Mouse (Mus musculus): ENCODE measurements around the gene Qrich2. TPM values are rescaled to one million over a fixed set of nuclear protein-coding genes. Genes with fewer than 3 reads are reported as not detected.

The Qrich2 gene
- total and polyA plus RNA-seq, 2 experiments from 2014 or later = 0.23 TPM; not detected in 1

DNA sequence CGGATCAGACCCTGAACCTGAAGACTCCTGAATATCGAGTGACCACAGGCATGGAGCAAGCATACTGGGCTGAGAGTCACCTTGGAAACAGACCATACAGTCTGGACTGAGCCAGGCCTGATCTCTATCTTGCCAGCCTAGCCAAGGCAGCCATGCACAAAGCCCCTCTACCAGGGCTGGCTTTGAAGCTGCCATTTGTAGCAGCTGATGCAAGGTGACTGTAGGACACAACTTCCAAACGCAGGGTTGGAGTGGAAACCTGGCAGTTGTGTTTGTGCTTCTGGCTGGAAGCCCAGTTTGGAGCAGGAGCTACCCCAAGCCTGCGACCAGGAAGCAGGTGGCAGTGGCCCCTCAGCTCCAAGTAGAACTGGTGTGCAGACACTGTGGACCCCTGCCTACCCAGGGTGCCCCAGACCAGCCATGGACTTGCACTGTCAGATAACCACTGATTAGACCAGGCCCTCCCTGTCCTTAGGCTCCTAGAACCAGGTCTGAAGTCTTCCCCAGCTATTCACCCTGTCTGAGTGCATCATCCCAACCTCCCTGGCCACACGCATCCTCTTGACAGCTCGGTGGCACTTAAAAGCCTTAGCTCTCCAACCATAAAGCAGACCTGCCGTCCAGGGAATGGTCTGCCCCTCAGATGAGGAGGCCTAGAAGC, 25.5 kb downstream of the Qrich2 start:
- Histone ChIP-seq H3K9ac (replicated peaks; ENCODE audit: low read depth, low read length) (no peak overlapping the region), H3K4me1 (ENCODE audit: control insufficient read depth, insufficient read depth) (peaks cover 30% of the 10 kb centered on the region), H3K27ac (ENCODE audit: low read depth) (peak overlapping the region; percentile 43), H3K4me3 (ENCODE audit: low read depth, low read length) (no peak overlapping the region), H3K4me2 (ENCODE audit: low read depth, low read length) (no peak overlapping the region), H3K9me3 (replicated peaks; ENCODE audit: control insufficient read depth, low read length) (no peaks in the 10 kb centered on the region), H3K36me3 (replicated peaks; ENCODE audit: control insufficient read depth, insufficient read depth, low read length) (peaks cover 19% of the 10 kb centered on the region), H3K27me3 (ENCODE audit: control insufficient read depth, insufficient read depth, low read length) (no peaks in the 10 kb centered on the region)
- ATAC-seq (ENCODE audit: insufficient read depth, low read depth) (peak; percentile 28), DNase-seq (ENCODE audit: low spot score) (peak; percentile 40)
- no peak for TF ChIP-seq CTCF (IDR thresholded peaks at IDR 0.05; ENCODE audit: low read depth)
- TF ChIP-seq EP300 (IDR thresholded peaks at IDR 0.05; ENCODE audit: low read depth) = no peak
- 42% methylated on average over 7 of the region's 7 CpGs for WGBS

GRCm38 (mm10) chr11:116439269-116440240, 26.5 kb downstream of the Qrich2 start:
- peak overlapping the region; percentile 43 for H3K27ac ChIP-seq (ENCODE audit: low read depth)
- DNase-seq (ENCODE audit: low spot score) (no peak), ATAC-seq (ENCODE audit: insufficient read depth, low read depth) (no peak)
- H3K9ac ChIP-seq (replicated peaks; ENCODE audit: low read depth, low read length) = no peak overlapping the region
- peaks cover 35% of the 10 kb centered on the region for H3K4me1 ChIP-seq (ENCODE audit: control insufficient read depth, insufficient read depth)
- H3K27me3 ChIP-seq (ENCODE audit: control insufficient read depth, insufficient read depth, low read length) = no peaks in the 10 kb centered on the region
- H3K36me3 ChIP-seq (replicated peaks; ENCODE audit: control insufficient read depth, insufficient read depth, low read length) = peaks cover 19% of the 10 kb centered on the region
- TF ChIP-seq EP300 (IDR thresholded peaks at IDR 0.05; ENCODE audit: low read depth) = no peak
- no peak for TF ChIP-seq CTCF (IDR thresholded peaks at IDR 0.05; ENCODE audit: low read depth)
- H3K4me3 ChIP-seq (ENCODE audit: low read depth, low read length) = no peak overlapping the region
- no peaks in the 10 kb centered on the region for H3K9me3 ChIP-seq (replicated peaks; ENCODE audit: control insufficient read depth, low read length)
- H3K4me2 ChIP-seq (ENCODE audit: low read depth, low read length) = no peak overlapping the region
- WGBS = 79% methylated on average over 19 of the region's 19 CpGs

- Histone ChIP-seq H3K27ac (ENCODE audit: low read depth) (peak overlapping the region; percentile 77), H3K9me3 (replicated peaks; ENCODE audit: control insufficient read depth, low read length) (no peaks in the 10 kb centered on the region), H3K36me3 (replicated peaks; ENCODE audit: control insufficient read depth, insufficient read depth, low read length) (peaks cover 19% of the 10 kb centered on the region), H3K4me3 (ENCODE audit: low read depth, low read length) (no peak overlapping the region), H3K4me1 (ENCODE audit: control insufficient read depth, insufficient read depth) (peaks cover 35% of the 10 kb centered on the region), H3K27me3 (ENCODE audit: control insufficient read depth, insufficient read depth, low read length) (no peaks in the 10 kb centered on the region), H3K9ac (replicated peaks; ENCODE audit: low read depth, low read length) (0 out of 2 replicates have a peak overlapping the region, but pooled peaks have one; percentile 32), H3K4me2 (ENCODE audit: low read depth, low read length) (peak overlapping the region; percentile 82; the same call in 1 of the 2 replicates)
- TF ChIP-seq EP300 (IDR thresholded peaks at IDR 0.05; ENCODE audit: low read depth) (no peak), CTCF (IDR thresholded peaks at IDR 0.05; ENCODE audit: low read depth) (no peak)
- 61% methylated on average over 11 of the region's 11 CpGs for WGBS
- DNase-seq (ENCODE audit: low spot score) (no peak), ATAC-seq (ENCODE audit: insufficient read depth, low read depth) (no peak)
These were observed 28.5 kb downstream of the Qrich2 start for GRCm38 (mm10) chr11:116437541-116437940.

DNA sequence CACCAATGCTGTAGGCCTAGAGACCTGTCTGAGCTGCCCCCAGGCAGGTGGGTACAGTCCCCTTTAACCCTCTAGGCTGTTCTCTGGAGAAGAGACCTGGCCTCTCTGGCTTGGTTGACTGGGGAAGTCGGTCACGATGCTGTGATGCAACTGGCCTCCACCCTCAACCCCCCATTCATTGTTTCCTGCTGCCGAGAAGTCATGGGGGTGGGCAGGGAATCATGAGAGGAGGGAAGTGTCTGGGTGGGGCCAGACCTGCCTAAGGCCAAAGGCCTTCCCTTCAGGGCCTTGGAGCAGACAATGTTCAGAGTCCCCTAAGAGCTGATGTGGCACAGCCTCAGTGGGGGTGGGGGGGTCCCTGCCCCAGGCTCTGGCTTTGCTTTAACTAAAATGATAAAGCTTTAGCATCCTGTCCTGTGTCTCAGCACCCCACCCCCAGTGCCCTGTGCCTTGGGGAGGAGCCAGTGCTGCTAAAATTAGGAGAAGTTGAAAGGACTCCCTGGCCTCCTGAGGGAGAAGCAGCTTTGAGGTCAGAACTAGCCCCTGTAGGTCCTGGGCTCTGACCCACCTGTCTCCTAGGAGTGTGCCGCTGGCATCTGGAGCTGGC, 29.2 kb downstream of the Qrich2 start:
- H3K4me3 ChIP-seq (ENCODE audit: low read depth, low read length) = no peak overlapping the region
- WGBS = 11% methylated on average over 4 of the region's 4 CpGs
- H3K9me3 ChIP-seq (replicated peaks; ENCODE audit: control insufficient read depth, low read length) = no peaks in the 10 kb centered on the region
- TF ChIP-seq EP300 (IDR thresholded peaks at IDR 0.05; ENCODE audit: low read depth) (no peak), CTCF (IDR thresholded peaks at IDR 0.05; ENCODE audit: low read depth) (no peak)
- H3K27me3 ChIP-seq (ENCODE audit: control insufficient read depth, insufficient read depth, low read length) = no peaks in the 10 kb centered on the region
- peak overlapping the region; percentile 77 for H3K27ac ChIP-seq (ENCODE audit: low read depth)
- peak overlapping the region; percentile 32 for H3K9ac ChIP-seq (replicated peaks; ENCODE audit: low read depth, low read length)
- ATAC-seq (ENCODE audit: insufficient read depth, low read depth) (no peak), DNase-seq (ENCODE audit: low spot score) (peak; percentile 55)
- H3K4me2 ChIP-seq (ENCODE audit: low read depth, low read length) = peak overlapping the region; percentile 82
- H3K4me1 ChIP-seq (ENCODE audit: control insufficient read depth, insufficient read depth) = peaks cover 35% of the 10 kb centered on the region
- H3K36me3 ChIP-seq (replicated peaks; ENCODE audit: control insufficient read depth, insufficient read depth, low read length) = peaks cover 19% of the 10 kb centered on the region

DNA sequence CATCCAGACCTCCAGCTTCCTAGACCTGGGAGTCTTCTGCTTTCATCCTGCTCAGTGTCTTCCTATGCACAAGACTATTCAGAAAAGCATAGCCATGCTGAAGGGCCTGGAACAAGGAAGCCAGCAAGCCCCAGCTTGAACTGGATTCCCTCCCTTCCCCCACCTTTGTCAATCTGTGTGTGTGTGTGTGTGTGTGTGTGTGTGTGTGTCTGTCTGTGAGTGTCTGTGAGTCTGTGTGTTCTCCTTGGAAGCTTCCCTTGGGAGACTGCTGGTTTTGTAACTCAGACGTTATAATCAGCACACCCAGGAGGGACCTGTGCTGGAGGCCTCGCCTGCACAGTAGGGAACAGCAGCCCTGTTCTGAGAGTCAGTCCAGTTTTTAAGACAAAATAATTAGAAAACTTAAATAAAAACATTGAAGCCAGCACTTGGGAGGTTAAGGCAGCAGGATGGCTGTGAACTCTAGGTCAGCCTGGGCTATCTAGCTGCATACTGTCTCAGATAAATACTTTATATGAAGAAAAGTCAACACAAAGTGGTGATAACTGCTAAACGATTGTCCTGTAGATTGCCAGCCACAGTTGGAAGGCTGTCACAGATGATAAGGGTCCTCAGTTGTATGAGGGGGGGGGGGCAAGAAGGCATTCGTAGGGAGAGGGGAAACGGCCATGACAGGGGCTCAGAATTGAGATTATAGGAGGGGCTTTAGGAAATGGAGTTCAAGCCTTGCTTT, 29.9 kb downstream of the Qrich2 start:
- no peaks in the 10 kb centered on the region for H3K9me3 ChIP-seq (replicated peaks; ENCODE audit: control insufficient read depth, low read length)
- H3K27ac ChIP-seq (ENCODE audit: low read depth) = peak overlapping the region; percentile 77
- peak overlapping the region; percentile 82 for H3K4me2 ChIP-seq (ENCODE audit: low read depth, low read length)
- ATAC-seq (ENCODE audit: insufficient read depth, low read depth) (no peak), DNase-seq (ENCODE audit: low spot score) (no peak)
- WGBS = 17% methylated on average over 5 of the region's 5 CpGs
- H3K4me3 ChIP-seq (ENCODE audit: low read depth, low read length) = 0 out of 2 replicates have a peak overlapping the region, but pooled peaks have one; percentile 73
- no peak for TF ChIP-seq EP300 (IDR thresholded peaks at IDR 0.05; ENCODE audit: low read depth)
- TF ChIP-seq CTCF (IDR thresholded peaks at IDR 0.05; ENCODE audit: low read depth) = no peak
- peaks cover 19% of the 10 kb centered on the region for H3K36me3 ChIP-seq (replicated peaks; ENCODE audit: control insufficient read depth, insufficient read depth, low read length)
- 0 out of 2 replicates have a peak overlapping the region, but pooled peaks have one; percentile 32 for H3K9ac ChIP-seq (replicated peaks; ENCODE audit: low read depth, low read length)
- no peaks in the 10 kb centered on the region for H3K27me3 ChIP-seq (ENCODE audit: control insufficient read depth, insufficient read depth, low read length)
- H3K4me1 ChIP-seq (ENCODE audit: control insufficient read depth, insufficient read depth) = peaks cover 37% of the 10 kb centered on the region
